Mouse (Mus musculus) myocyte (in vitro differentiated cells): Measurements from ENCODE around the gene Phf21a. TPM values are rescaled to one million over a fixed set of nuclear protein-coding genes. Genes with fewer than 3 reads are reported as not detected.

Source experiments
- H3K27me3 ChIP-seq: one replicate; pipeline ENCODE4 v1.6.1; 2011; ENCODE audit not compliant: control insufficient read depth, insufficient read depth, insufficient read length
- H3K36me3 ChIP-seq: one replicate; pipeline ENCODE4 v1.6.1; 2011; ENCODE audit not compliant: control insufficient read depth, insufficient read depth
- H3K4me2 ChIP-seq: one replicate; pipeline ENCODE4 v1.6.1; 2011; ENCODE audit warnings: low read depth, control low read depth
- H3K4me3 ChIP-seq: one replicate; pipeline ENCODE4 v1.5.1; 2011; ENCODE audit warnings: mild to moderate bottlenecking, control low read depth, moderate library complexity
- H3K79me2 ChIP-seq: one replicate; pipeline ENCODE4 v1.6.1; 2011; ENCODE audit not compliant: control insufficient read depth, insufficient read depth
- H3ac ChIP-seq: one replicate; pipeline ENCODE4 v1.6.1; 2011; ENCODE audit not compliant: control insufficient read depth, insufficient read length
- CEBPB ChIP-seq: IDR thresholded peaks from 2 replicates; pipeline ENCODE4 v1.6.1; 2011; ENCODE audit warnings: mild to moderate bottlenecking, moderate library complexity; ENCODE audit not compliant: poor library complexity, insufficient read depth, severe bottlenecking
- E2F4 ChIP-seq: IDR thresholded peaks from one replicate; pipeline ENCODE4 v1.6.1; 2011; ENCODE audit warnings: mild to moderate bottlenecking, control low read depth, moderate library complexity; ENCODE audit not compliant: insufficient read depth
- MAX ChIP-seq: IDR thresholded peaks from one replicate; pipeline ENCODE4 v1.6.1; 2011; ENCODE audit warnings: low read depth, mild to moderate bottlenecking, control low read depth
- MYOD1 ChIP-seq, 3 experiments: IDR thresholded peaks; one replicate each; pipeline ENCODE4 v1.6.1; 2011; ENCODE audit warnings: control low read depth in 2 of 3, low read depth in 2 of 3, mild to moderate bottlenecking in 2 of 3, moderate library complexity in 1 of 3; ENCODE audit not compliant: insufficient read length in 2 of 3, control insufficient read depth in 1 of 3
- MYOG ChIP-seq, 3 experiments: IDR thresholded peaks; one replicate each; pipeline ENCODE4 v1.6.1; 2011; ENCODE audit warnings: control low read depth in 2 of 3, low read depth in 2 of 3, mild to moderate bottlenecking in 2 of 3; ENCODE audit not compliant: insufficient read length in 2 of 3, control insufficient read depth in 1 of 3, insufficient read depth in 1 of 3
- POLR2A ChIP-seq: IDR thresholded peaks from one replicate; pipeline ENCODE4 v1.6.1; 2011; ENCODE audit warnings: low read depth, mild to moderate bottlenecking, control low read depth, moderate library complexity; ENCODE audit not compliant: insufficient read length
- POLR2AphosphoS2 ChIP-seq: IDR thresholded peaks from one replicate; pipeline ENCODE4 v1.6.1; 2011; ENCODE audit warnings: low read depth, control low read depth; ENCODE audit not compliant: insufficient read length
- REST ChIP-seq: IDR thresholded peaks from one replicate; pipeline ENCODE4 v1.6.1; 2011; ENCODE audit warnings: mild to moderate bottlenecking, control low read depth, moderate library complexity; ENCODE audit not compliant: insufficient read depth, insufficient read length
- SRF ChIP-seq: IDR thresholded peaks from one replicate; pipeline ENCODE4 v1.6.1; 2011; ENCODE audit warnings: low read depth; ENCODE audit not compliant: control insufficient read depth, insufficient read length
- TCF12 ChIP-seq: IDR thresholded peaks from one replicate; pipeline ENCODE4 v1.6.1; 2011; ENCODE audit warnings: mild to moderate bottlenecking, control low read depth; ENCODE audit not compliant: poor library complexity, insufficient read depth, severe bottlenecking
- TCF3 ChIP-seq: IDR thresholded peaks from one replicate; pipeline ENCODE4 v1.6.1; 2011; ENCODE audit warnings: low read depth, control low read depth; ENCODE audit not compliant: insufficient read length
- USF1 ChIP-seq: IDR thresholded peaks from one replicate; pipeline ENCODE4 v1.6.1; 2011; ENCODE audit warnings: low read depth, mild to moderate bottlenecking, control low read depth, moderate library complexity
- polyA plus RNA-seq: library from polyadenylated mRNA; unstranded; fragments of >200 nt; fragmentation: generic; extraction: Trizol; gene quantifications from one replicate; pipeline ENCODE4 v1.2.1, GENCODE M21; 2012; ENCODE audit warnings: missing spikeins

Phf21a gene
- polyA plus RNA-seq, 1 experiment = 14.7 TPM

GRCm38 (mm10) chr2:92370821-92371805 lies 278.2 kb downstream of the Phf21a start:
- Histone ChIP-seq H3ac (no peak overlapping the region), H3K79me2 (peaks cover 6% of the 10 kb centered on the region), H3K4me2 (peak overlapping the region; percentile 12), H3K4me3 (no peak overlapping the region), H3K27me3 (peaks cover 6% of the 10 kb centered on the region), H3K36me3 (no peaks in the 10 kb centered on the region)
- TF ChIP-seq E2F4 = no peak
- TF ChIP-seq MYOG (IDR thresholded peaks at IDR 0.05; ENCODE audit: control insufficient read depth in 1 of 3, insufficient read depth in 1 of 3, insufficient read length in 2 of 3, low read depth in 2 of 3) = no peak
- TF ChIP-seq REST = no peak
- no peak for TF ChIP-seq CEBPB
- TF ChIP-seq POLR2AphosphoS2 = no peak
- TF ChIP-seq POLR2A = no peak
- no peak for TF ChIP-seq SRF
- no peak for TF ChIP-seq MAX
- no peak for TF ChIP-seq USF1
- TF ChIP-seq MYOD1 (IDR thresholded peaks at IDR 0.05; ENCODE audit: control insufficient read depth in 1 of 3, insufficient read length in 2 of 3, low read depth in 2 of 3) = no peak
- TF ChIP-seq TCF3 = no peak
- no peak for TF ChIP-seq TCF12

DNA sequence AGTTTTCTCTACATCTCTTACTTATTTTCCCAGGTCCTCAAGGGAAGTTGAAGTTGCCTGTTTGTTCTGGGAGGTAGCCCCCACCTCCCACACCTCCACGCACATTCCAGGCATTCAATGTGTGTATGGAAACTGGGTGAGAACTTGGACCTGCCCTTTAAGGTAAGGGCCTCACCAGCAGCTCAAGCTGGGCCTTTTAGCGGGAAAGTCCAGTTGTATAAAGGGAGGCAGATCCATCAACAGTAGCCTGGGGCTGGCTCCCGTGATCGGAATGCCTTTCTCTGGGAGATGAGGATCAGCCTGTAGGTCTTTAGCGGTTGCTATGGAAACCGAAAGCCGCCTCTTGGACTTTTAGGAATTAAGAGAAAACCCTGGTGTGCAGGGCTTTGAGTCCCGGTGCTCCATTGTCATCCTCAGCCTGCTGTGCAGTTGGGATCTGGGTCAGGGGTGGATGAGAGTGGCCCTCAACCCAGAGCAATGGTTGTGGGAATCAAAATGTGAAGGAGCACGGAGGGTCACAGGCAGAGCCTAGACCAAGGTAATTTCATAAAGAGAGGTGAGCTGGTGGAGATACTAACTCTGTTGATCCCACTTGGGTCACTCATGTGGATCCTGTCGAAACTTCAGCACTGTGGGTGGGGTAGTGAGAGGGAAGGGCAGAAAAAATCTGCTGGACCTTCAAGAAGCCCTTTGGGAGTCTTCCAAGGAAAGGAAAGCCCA lies 279.2 kb downstream of the Phf21a start:
- peaks cover 10% of the 10 kb centered on the region for H3K79me2 ChIP-seq
- no peaks in the 10 kb centered on the region for H3K36me3 ChIP-seq
- H3K4me3 ChIP-seq = no peak overlapping the region
- H3ac ChIP-seq = no peak overlapping the region
- peaks cover 6% of the 10 kb centered on the region for H3K27me3 ChIP-seq
- no peak overlapping the region for H3K4me2 ChIP-seq
- TF ChIP-seq MYOG (IDR thresholded peaks at IDR 0.05; ENCODE audit: control insufficient read depth in 1 of 3, insufficient read depth in 1 of 3, insufficient read length in 2 of 3, low read depth in 2 of 3) (no peak), REST (no peak), E2F4 (no peak), POLR2AphosphoS2 (no peak), USF1 (no peak), MAX (no peak), TCF3 (no peak), POLR2A (no peak), MYOD1 (IDR thresholded peaks at IDR 0.05; ENCODE audit: control insufficient read depth in 1 of 3, insufficient read length in 2 of 3, low read depth in 2 of 3) (no peak), TCF12 (no peak), SRF (no peak)

DNA sequence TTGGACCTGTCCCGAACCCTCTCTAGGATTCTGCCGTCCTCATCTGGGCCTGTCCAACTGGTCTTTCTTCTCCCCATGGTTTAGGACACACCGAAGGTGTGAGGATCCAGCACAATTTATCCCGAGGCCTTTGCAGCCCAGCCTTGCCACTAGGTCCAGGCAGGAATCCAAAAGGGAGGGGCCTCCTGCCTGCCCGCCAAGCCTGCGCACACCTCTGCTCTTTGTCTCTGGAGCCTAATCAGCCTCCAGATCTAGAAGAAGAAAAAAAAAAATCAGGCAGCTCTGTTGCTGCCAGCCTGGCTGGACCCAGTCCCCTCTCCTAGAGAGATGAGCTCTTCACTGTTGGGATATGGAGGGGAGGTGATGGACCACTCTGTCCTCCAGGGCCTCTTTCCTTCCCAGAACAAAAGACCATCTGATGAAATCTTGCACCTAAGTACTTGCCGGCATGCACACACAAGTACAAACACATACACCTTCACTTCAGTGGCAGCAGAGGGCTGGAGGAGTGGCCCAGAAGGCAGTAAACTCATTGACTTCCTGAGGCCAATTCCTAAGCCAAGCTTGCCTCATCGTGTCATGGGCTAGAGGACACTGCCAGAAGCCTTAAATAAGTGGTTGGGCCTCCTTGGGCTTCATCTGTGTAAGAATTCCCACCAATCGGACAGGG lies 280.0 kb downstream of the Phf21a start:
- peaks cover 6% of the 10 kb centered on the region for H3K27me3 ChIP-seq
- peaks cover 10% of the 10 kb centered on the region for H3K79me2 ChIP-seq
- no peak overlapping the region for H3K4me3 ChIP-seq
- no peaks in the 10 kb centered on the region for H3K36me3 ChIP-seq
- TF ChIP-seq MAX (no peak), SRF (no peak), TCF12 (no peak), MYOD1 (IDR thresholded peaks at IDR 0.05; ENCODE audit: control insufficient read depth in 1 of 3, insufficient read length in 2 of 3, low read depth in 2 of 3) (no peak)
- no peak overlapping the region for H3ac ChIP-seq
- H3K4me2 ChIP-seq = no peak overlapping the region

DNA sequence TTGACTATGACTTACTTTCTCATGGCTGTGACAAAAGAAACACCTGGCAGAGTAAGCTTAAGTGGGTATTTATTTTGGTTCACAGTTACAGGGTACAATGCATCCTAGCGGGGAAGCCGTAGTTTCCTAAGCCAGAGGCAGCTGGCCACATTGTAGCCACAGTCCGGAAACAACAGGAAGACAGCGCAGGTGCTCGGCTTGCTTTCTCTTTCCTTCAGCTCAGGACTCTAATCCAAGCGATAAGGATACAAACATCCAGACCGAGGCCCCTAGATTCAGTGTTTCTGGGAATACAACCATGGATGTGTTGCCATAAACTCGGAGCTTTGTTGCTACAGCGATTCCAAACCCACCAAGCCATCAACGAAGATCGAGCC lies 280.5 kb downstream of the Phf21a start:
- H3K4me2 ChIP-seq = no peak overlapping the region
- H3ac ChIP-seq = no peak overlapping the region
- no peak for TF ChIP-seq POLR2A
- no peak for TF ChIP-seq MYOG (IDR thresholded peaks at IDR 0.05; ENCODE audit: control insufficient read depth in 1 of 3, insufficient read depth in 1 of 3, insufficient read length in 2 of 3, low read depth in 2 of 3)
- no peak for TF ChIP-seq TCF3
- TF ChIP-seq USF1 = no peak
- no peak for TF ChIP-seq SRF
- no peak for TF ChIP-seq E2F4
- peaks cover 10% of the 10 kb centered on the region for H3K79me2 ChIP-seq
- peaks cover 6% of the 10 kb centered on the region for H3K27me3 ChIP-seq
- H3K36me3 ChIP-seq = peaks cover 3% of the 10 kb centered on the region
- H3K4me3 ChIP-seq = no peak overlapping the region
